ENCODE assay signal across 8 mouse cellular contexts in the genomic region with DNA sequence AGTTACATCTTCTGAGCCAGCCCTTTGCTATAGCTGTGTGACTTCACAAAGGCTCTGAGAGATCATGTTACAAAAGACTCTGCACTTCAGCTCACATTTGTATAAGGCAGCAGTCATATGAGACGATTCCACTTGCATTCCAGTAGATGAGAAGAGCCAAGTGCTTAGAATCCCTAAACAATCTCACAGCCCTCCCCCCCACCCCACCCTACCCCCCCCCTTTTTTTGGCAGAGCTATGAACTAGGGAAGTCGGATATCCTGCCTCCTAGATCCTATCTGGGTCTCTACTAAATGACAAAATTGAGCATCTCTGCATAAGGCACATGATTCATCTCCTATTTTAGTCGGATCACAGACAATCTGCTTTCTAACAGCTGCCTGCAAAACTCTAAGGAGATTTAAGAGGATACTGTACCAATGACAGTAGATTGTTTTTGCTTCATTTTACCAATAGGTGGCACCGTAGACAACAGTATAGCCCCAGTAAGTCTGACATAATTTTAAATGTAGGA.
DNase-seq lines count a peak whose midpoint lies in the region; ATAC-seq lines count a peak whose summit lies in the region.

No protein-coding gene starts in this region.

- no peaks in the 10 kb centered on the region for H3K4me1 ChIP-seq in forebrain, embryonic 12.5 days
- peaks cover 9% of the 10 kb centered on the region; the same call in 1 of the 2 replicates for H3K4me1 ChIP-seq in neural tube, embryonic 13.5 days (replicated peaks)

- 9% methylated on average over 4 of the region's 4 CpGs for WGBS in forebrain, embryonic 12.5 days
- 9% methylated on average over 4 of the region's 4 CpGs for WGBS in neural tube, embryonic 13.5 days

- peak; percentile 68 for DNase-seq in kidney, adult 9 months
- DNase-seq in kidney, adult 18-20 months = no peak
- DNase-seq in Muller cell, postnatal 12 days (ENCODE audit: inconsistent ontology term) = peak; percentile 78
- DNase-seq in kidney, postnatal 14 days = peak; percentile 55
- no peak for DNase-seq in gastrocnemius, adult 18-20 months (ENCODE audit: low spot score)
- no peak for DNase-seq in spleen, adult 12 weeks (ENCODE audit: low spot score)

- peak; percentile 82 for ATAC-seq in forebrain, embryonic 12.5 days (ENCODE audit: low FRiP score)
- peak; percentile 81; the same call in 1 of the 2 replicates for ATAC-seq in neural tube, embryonic 13.5 days (ENCODE audit: low read depth)

- H3K36me3 ChIP-seq in forebrain, embryonic 12.5 days (replicated peaks) = no peaks in the 10 kb centered on the region
- no peaks in the 10 kb centered on the region for H3K36me3 ChIP-seq in neural tube, embryonic 13.5 days

- no peak overlapping the region for H3K27ac ChIP-seq in forebrain, embryonic 12.5 days
- peak overlapping the region; percentile 46; the same call in 1 of the 2 replicates for H3K27ac ChIP-seq in neural tube, embryonic 13.5 days (replicated peaks)

- no peaks in the 10 kb centered on the region for H3K9me3 ChIP-seq in forebrain, embryonic 12.5 days
- no peaks in the 10 kb centered on the region for H3K9me3 ChIP-seq in neural tube, embryonic 13.5 days

- H3K27me3 ChIP-seq in forebrain, embryonic 12.5 days = no peaks in the 10 kb centered on the region
- no peaks in the 10 kb centered on the region for H3K27me3 ChIP-seq in neural tube, embryonic 13.5 days

- H3K4me3 ChIP-seq in forebrain, embryonic 12.5 days (replicated peaks) = no peak overlapping the region
- no peak overlapping the region for H3K4me3 ChIP-seq in neural tube, embryonic 13.5 days

- H3K4me2 ChIP-seq in forebrain, embryonic 12.5 days = no peak overlapping the region
- H3K4me2 ChIP-seq in neural tube, embryonic 13.5 days = peak overlapping the region; percentile 25; the same call in 1 of the 2 replicates

- H3K9ac ChIP-seq in forebrain, embryonic 12.5 days = no peak overlapping the region
- 0 out of 2 replicates have a peak overlapping the region, but pooled peaks have one; percentile 5 for H3K9ac ChIP-seq in neural tube, embryonic 13.5 days

Comparison
In these comparisons a context has a peak if more than half of its experiments do, and no peak if none do; other contexts are left out.
1. DNase-seq: peak in kidney, adult 9 months (single experiment), Muller cell, postnatal 12 days (single experiment) and kidney, postnatal 14 days (single experiment); none in kidney, adult 18-20 months (single experiment), gastrocnemius, adult 18-20 months (single experiment) and spleen, adult 12 weeks (single experiment).